Mouse (Mus musculus) forebrain, embryonic 13.5 days (tissue): ENCODE data around the gene Smok2b. TPM values are rescaled to one million over a fixed set of nuclear protein-coding genes. Genes with fewer than 3 reads are reported as not detected.

ENCODE experiments used
- polyA plus RNA-seq: library from polyadenylated mRNA; unstranded; fragments of >200 nt; fragmentation: Nextera tagmentation; extraction: Ambion mirVana; gene quantifications from 2 replicates; pipeline ENCODE4 v1.2.1, GENCODE M21; 2015

The Smok2b gene
- polyA plus RNA-seq, 1 experiment from 2014 or later, result not detected

Other genes with a start within 250 kb of the Smok2b start
- 166 and 170 TPM in 2 replicates for gene Wtap, start 236.1 kb upstream of the Smok2b start, polyA plus RNA-seq
- 116 and 118 TPM in 2 replicates for gene Sod2, start 223.4 kb upstream of the Smok2b start, polyA plus RNA-seq
- not detected in 2 replicates for gene Gpr31b, start 178.0 kb upstream of the Smok2b start, polyA plus RNA-seq
- gene Tcp10b, start 169.2 kb upstream of the Smok2b start, polyA plus RNA-seq, result 0.14 TPM in 1 of 2 replicates, not detected in the other
- 0.09 TPM in 1 of 2 replicates, not detected in the other for gene Unc93a, start 98.4 kb upstream of the Smok2b start, polyA plus RNA-seq
- gene Smok2a, start 9.1 kb upstream of the Smok2b start, polyA plus RNA-seq, result not detected in 2 replicates
- gene Tcp10c, start 124.3 kb downstream of the Smok2b start, polyA plus RNA-seq, result 0.06 TPM in 1 of 2 replicates, not detected in the other